In the genomic region with DNA sequence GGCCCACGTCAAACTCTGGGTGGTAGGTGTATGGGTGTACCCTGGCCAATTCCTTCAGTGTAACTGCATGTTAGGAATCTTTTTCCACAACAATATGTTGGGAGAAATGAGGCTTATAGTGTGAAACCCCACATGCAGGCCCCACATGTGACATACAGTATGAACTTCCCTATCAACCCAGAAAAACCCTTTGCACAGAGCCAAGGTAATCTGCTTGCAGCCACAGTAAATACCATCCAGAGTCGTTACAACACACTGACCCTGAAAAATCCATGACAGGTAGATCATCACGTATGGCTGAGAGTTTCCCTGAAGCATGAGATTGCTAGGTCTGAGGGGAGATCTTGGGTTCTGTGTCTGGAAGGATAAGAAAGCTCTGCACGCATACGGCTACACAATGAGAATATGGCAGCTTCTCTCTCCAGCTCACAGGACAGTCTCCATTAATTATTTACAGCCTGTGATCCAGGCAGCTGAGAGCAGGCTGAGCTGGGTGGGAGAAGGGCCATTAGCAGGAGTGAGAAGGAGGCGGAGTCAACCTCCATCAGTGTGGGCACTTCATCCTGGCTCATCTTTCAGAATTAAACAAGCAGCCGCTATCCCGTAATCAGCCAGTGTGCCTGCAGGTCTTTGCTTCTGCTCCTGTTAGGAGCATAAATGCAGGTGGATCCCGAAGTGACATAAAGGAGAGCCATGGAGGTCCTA, we compare ENCODE assay signal across 16 mouse cellular contexts. TPM values are rescaled to one million over a fixed set of nuclear protein-coding genes. Genes with fewer than 3 reads are reported as not detected.
A peak's percentile ranks its signal among the peaks of the same experiment; 100 is the strongest.
DNase-seq lines count a peak whose midpoint lies in the region; ATAC-seq lines count a peak whose summit lies in the region.
"Had no signal": no experiment of that assay in that cellular context is flagged by ENCODE, and none has a peak within 500 bp of the region (broad histone marks: within the 10 kb centered on the region; RNA-seq: fewer than 3 reads in every experiment).

No protein-coding gene starts in this region.

- no peaks in the 10 kb centered on the region for H3K36me3 ChIP-seq in hindbrain, embryonic 16.5 days (ENCODE audit: control insufficient read depth, insufficient read depth, low read length)
- H3K36me3 ChIP-seq in midbrain, embryonic 15.5 days (replicated peaks): no peaks in the 10 kb centered on the region
- H3K36me3 ChIP-seq in heart, embryonic 10.5 days: no peaks in the 10 kb centered on the region

- peak; percentile 85 for ATAC-seq in hindbrain, embryonic 16.5 days
- ATAC-seq in midbrain, embryonic 15.5 days (replicated peaks): peak; percentile 80
- no peak for ATAC-seq in inflammation-experienced regulatory T-cells, adult 6 months
- ATAC-seq: Patski had no signal

- H3K4me2 ChIP-seq in hindbrain, embryonic 16.5 days (ENCODE audit: low read length): 0 out of 2 replicates have a peak overlapping the region, but pooled peaks have one; percentile 0
- H3K4me2 ChIP-seq in midbrain, embryonic 15.5 days: peak overlapping the region; percentile 15; the same call in 1 of the 2 replicates

- H3K4me3 ChIP-seq in hindbrain, embryonic 16.5 days (ENCODE audit: low read length): no peak overlapping the region
- H3K4me3 ChIP-seq in midbrain, embryonic 15.5 days: no peak overlapping the region
- no peak overlapping the region for H3K4me3 ChIP-seq in heart, embryonic 10.5 days

- no peaks in the 10 kb centered on the region for H3K27me3 ChIP-seq in hindbrain, embryonic 16.5 days (replicated peaks; ENCODE audit: control insufficient read depth, insufficient read depth, low read length)
- no peaks in the 10 kb centered on the region for H3K27me3 ChIP-seq in midbrain, embryonic 15.5 days (replicated peaks)
- no peaks in the 10 kb centered on the region for H3K27me3 ChIP-seq in heart, embryonic 10.5 days (ENCODE audit: insufficient read depth, poor library complexity, severe bottlenecking)
- H3K27me3 ChIP-seq: Patski had no signal

- H3K27ac ChIP-seq in hindbrain, embryonic 16.5 days (ENCODE audit: low read depth, low read length): no peak overlapping the region
- H3K27ac ChIP-seq in midbrain, embryonic 15.5 days: peak overlapping the region; percentile 33; the same call in 1 of the 2 replicates
- no peak overlapping the region for H3K27ac ChIP-seq in heart, embryonic 10.5 days

- no peak overlapping the region for H3K9ac ChIP-seq in hindbrain, embryonic 16.5 days (ENCODE audit: low read depth, low read length)
- no peak overlapping the region for H3K9ac ChIP-seq in midbrain, embryonic 15.5 days

- H3K4me1 ChIP-seq in hindbrain, embryonic 16.5 days (ENCODE audit: control insufficient read depth, insufficient read depth, low read depth, low read length): peaks cover 4% of the 10 kb centered on the region; the same call in 1 of the 2 replicates
- peaks cover 10% of the 10 kb centered on the region; the same call in 1 of the 2 replicates for H3K4me1 ChIP-seq in midbrain, embryonic 15.5 days
- peaks cover 7% of the 10 kb centered on the region for H3K4me1 ChIP-seq in heart, embryonic 10.5 days

- no peaks in the 10 kb centered on the region for H3K9me3 ChIP-seq in hindbrain, embryonic 16.5 days (ENCODE audit: control insufficient read depth, low read length)
- H3K9me3 ChIP-seq in midbrain, embryonic 15.5 days: no peaks in the 10 kb centered on the region
- no peaks in the 10 kb centered on the region for H3K9me3 ChIP-seq in heart, embryonic 10.5 days

- DNase-seq in heart, adult 11 months: peak; percentile 51
- no peak for DNase-seq in heart, adult 18-20 months
- peak; percentile 34 for DNase-seq in embryo, embryonic 10 days (ENCODE audit: low spot score)
- no peak for DNase-seq in c-Kit-positive CD71-positive TER-119-positive erythroid progenitor cells, embryonic 14.5 days (ENCODE audit: low spot score)
- no peak for DNase-seq in heart, embryonic 10.5 days (ENCODE audit: low spot score)
- DNase-seq: lung, postnatal 36 days had no signal

- 41% methylated on average over 9 of the region's 9 CpGs for WGBS in hindbrain, embryonic 16.5 days
- 47% methylated on average over 9 of the region's 9 CpGs for WGBS in midbrain, embryonic 15.5 days
- WGBS in heart, embryonic 10.5 days: 59% methylated on average over 9 of the region's 9 CpGs

RNA-seq across cellular contexts. Expression of a gene that starts 18.6 kb away (rescaled TPM):
- not detected for total RNA-seq in heart, adult 18-20 months (2021)
- polyA plus RNA-seq in hindbrain, embryonic 16.5 days (2015; fragmentation: Nextera tagmentation; extraction: Ambion mirVana): not detected in 2 replicates
- not detected in 2 replicates for polyA plus RNA-seq in midbrain, embryonic 15.5 days (2015; fragmentation: Nextera tagmentation; extraction: Ambion mirVana)
- not detected for polyA plus RNA-seq in inflammation-experienced regulatory T-cells, adult 6 months (2017; shearing (Covaris generic))
- not detected in 2 replicates for polyA plus RNA-seq in heart, embryonic 10.5 days (2016; fragmentation: Nextera tagmentation; extraction: Ambion mirVana)
- total RNA-seq: adrenal gland, postnatal 4 days; gastrocnemius, adult 8-10 months; hematopoietic stem cell, adult 5-6 weeks; left cerebral cortex, postnatal 10 days had no signal
- polyA plus RNA-seq: C2C12; embryonic facial prominence, embryonic 11.5 days; Patski had no signal

RNA-seq across cellular contexts. Expression of a gene that starts 41.0 kb away (rescaled TPM):
- total RNA-seq in heart, adult 18-20 months (2021): 10 to 100 TPM in 1 of 2 experiments, 1 to 10 TPM in 1; 9.6 to 10.1 TPM
- polyA plus RNA-seq in hindbrain, embryonic 16.5 days (2015; fragmentation: Nextera tagmentation; extraction: Ambion mirVana): 3.0 and 4.5 TPM in 2 replicates
- 3.7 and 4.1 TPM in 2 replicates for polyA plus RNA-seq in midbrain, embryonic 15.5 days (2015; fragmentation: Nextera tagmentation; extraction: Ambion mirVana)
- 1 to 10 TPM; 1.5 to 9.7 (median 4.7) TPM for polyA plus RNA-seq in inflammation-experienced regulatory T-cells, adult 6 months (2017; shearing (Covaris generic))
- polyA plus RNA-seq in heart, embryonic 10.5 days (2016; fragmentation: Nextera tagmentation; extraction: Ambion mirVana): 9.9 and 12.3 TPM in 2 replicates

Comparison
In these comparisons a context has a peak if more than half of its experiments do, and no peak if none do; other contexts are left out.
1. DNase-seq: peak in heart, adult 11 months (single experiment) and embryo, embryonic 10 days (single experiment); none in heart, adult 18-20 months (0 of 2), c-Kit-positive CD71-positive TER-119-positive erythroid progenitor cells, embryonic 14.5 days (single experiment) and heart, embryonic 10.5 days (single experiment).